Mouse (Mus musculus): ENCODE results near the gene Tas2r121. TPM values are rescaled to one million over a fixed set of nuclear protein-coding genes. Genes with fewer than 3 reads are reported as not detected.
"Not testable (repeated sequence)": the region's sequence is repeated elsewhere in the genome, so short reads cannot be mapped to it uniquely, and the experiment has no call there.

The Tas2r121 gene
- polyA plus RNA-seq (2014; fragmentation: Nextera tagmentation; extraction: Ambion mirVana), result not detected in 2 replicates

GRCm38 (mm10) chr6:132700907-132701306 is at the start of gene Tas2r121:
Gene Tas2r121 (minus strand): TSS chr6:132701007.
- no peak for ATAC-seq (ENCODE audit: insufficient read depth, low FRiP score, low TSS enrichment)
- H3K4me3 ChIP-seq (ENCODE audit: low read depth, low read length), result no peak within 1 kb of the TSS
- no peaks in the 10 kb centered on the region for H3K9me3 ChIP-seq (ENCODE audit: control insufficient read depth, low read length)
- 84% methylated on average over 1 of the region's 1 CpGs for WGBS
- H3K27ac ChIP-seq (ENCODE audit: low read depth, low read length), result no peak within 1 kb of the TSS
- H3K4me1 ChIP-seq (ENCODE audit: control insufficient read depth, insufficient read depth, low read length), result no peaks in the 10 kb centered on the region
- H3K4me2 ChIP-seq (ENCODE audit: low read depth), result no peak within 1 kb of the TSS
- DNase-seq (ENCODE audit: low spot score), result no peak
- no peaks in the 10 kb centered on the region for H3K36me3 ChIP-seq (ENCODE audit: control insufficient read depth, insufficient read depth, low read length)
- no peak within 1 kb of the TSS for H3K9ac ChIP-seq (ENCODE audit: low read length)
- no peaks in the 10 kb centered on the region for H3K27me3 ChIP-seq (ENCODE audit: control insufficient read depth, insufficient read depth, low read length)

- DNase-seq (ENCODE audit: low spot score) (no peak), ATAC-seq (ENCODE audit: insufficient read depth, low FRiP score, low TSS enrichment) (no peak)
- Histone ChIP-seq H3K4me2 (ENCODE audit: low read depth) (no peak overlapping the region), H3K4me3 (ENCODE audit: low read depth, low read length) (no peak overlapping the region), H3K27ac (ENCODE audit: low read depth, low read length) (no peak overlapping the region), H3K36me3 (ENCODE audit: control insufficient read depth, insufficient read depth, low read length) (no peaks in the 10 kb centered on the region), H3K9me3 (ENCODE audit: control insufficient read depth, low read length) (no peaks in the 10 kb centered on the region), H3K9ac (ENCODE audit: low read length) (no peak overlapping the region), H3K27me3 (ENCODE audit: control insufficient read depth, insufficient read depth, low read length) (no peaks in the 10 kb centered on the region), H3K4me1 (ENCODE audit: control insufficient read depth, insufficient read depth, low read length) (no peaks in the 10 kb centered on the region)
- 84% methylated on average over 2 of the region's 2 CpGs for WGBS
Observed at GRCm38 (mm10) chr6:132750206-132750605, 49.4 kb upstream of the Tas2r121 start.

- Histone ChIP-seq H3K4me3 (ENCODE audit: low read depth, low read length) (no peak within 1 kb of the TSS), H3K9ac (ENCODE audit: low read length) (no peak within 1 kb of the TSS), H3K4me2 (ENCODE audit: low read depth) (no peak within 1 kb of the TSS), H3K27me3 (ENCODE audit: control insufficient read depth, insufficient read depth, low read length) (no peaks in the 10 kb centered on the region), H3K4me1 (ENCODE audit: control insufficient read depth, insufficient read depth, low read length) (no peaks in the 10 kb centered on the region), H3K27ac (ENCODE audit: low read depth, low read length) (no peak within 1 kb of the TSS), H3K36me3 (ENCODE audit: control insufficient read depth, insufficient read depth, low read length) (no peaks in the 10 kb centered on the region), H3K9me3 (ENCODE audit: control insufficient read depth, low read length) (no peaks in the 10 kb centered on the region)
- DNase-seq (ENCODE audit: low spot score) (no peak), ATAC-seq (ENCODE audit: insufficient read depth, low FRiP score, low TSS enrichment) (no peak)
- WGBS, result 80% methylated on average over 2 of the region's 2 CpGs
Observed at GRCm38 (mm10) chr6:132737935-132738334, 37.1 kb upstream of the Tas2r121 start, which contains the start of gene Tas2r115. Gene Tas2r115 (minus strand): TSS chr6:132738035.

DNA sequence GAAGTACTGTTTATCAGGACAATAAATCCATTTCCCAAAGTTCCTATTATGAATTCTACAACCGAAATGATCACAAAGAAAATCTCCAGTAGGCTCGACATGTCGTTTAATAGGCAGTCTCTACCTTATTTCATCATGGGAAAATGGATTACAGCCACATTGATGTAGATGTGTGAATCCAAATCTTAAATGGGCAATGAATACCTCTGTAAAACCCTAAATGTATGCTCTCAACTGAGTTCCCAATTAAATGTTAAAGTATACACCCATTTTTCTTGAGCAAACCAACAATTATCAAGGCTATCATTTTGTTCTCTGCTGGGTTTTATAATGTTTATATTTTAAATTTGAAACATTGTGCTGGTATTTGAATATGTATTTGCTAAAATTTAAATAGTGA is 11.0 kb upstream of the Tas2r121 start, which contains the start of gene Tas2r122:
Gene Tas2r122 (minus strand): TSS at position 101 of the 400 bp plus-strand sequence.
- DNase-seq (ENCODE audit: low spot score), result no peak
- WGBS, result 86% methylated on average over 3 of the region's 3 CpGs
- Histone ChIP-seq H3K9me3 (ENCODE audit: control insufficient read depth, low read length) (no peaks in the 10 kb centered on the region), H3K9ac (ENCODE audit: low read length) (no peak within 1 kb of the TSS), H3K4me3 (ENCODE audit: low read depth, low read length) (no peak within 1 kb of the TSS), H3K4me2 (ENCODE audit: low read depth) (no peak within 1 kb of the TSS), H3K27ac (ENCODE audit: low read depth, low read length) (no peak within 1 kb of the TSS), H3K36me3 (ENCODE audit: control insufficient read depth, insufficient read depth, low read length) (no peaks in the 10 kb centered on the region), H3K4me1 (ENCODE audit: control insufficient read depth, insufficient read depth, low read length) (no peaks in the 10 kb centered on the region), H3K27me3 (ENCODE audit: control insufficient read depth, insufficient read depth, low read length) (no peaks in the 10 kb centered on the region)
- ATAC-seq (ENCODE audit: insufficient read depth, low FRiP score, low TSS enrichment), result no peak

GRCm38 (mm10) chr6:132691596-132691995 is 9.2 kb downstream of the Tas2r121 start:
- not testable (repeated sequence) for H3K4me3 ChIP-seq (ENCODE audit: low read depth, low read length); ATAC-seq (ENCODE audit: insufficient read depth, low FRiP score, low TSS enrichment); H3K9ac ChIP-seq (ENCODE audit: low read length); H3K36me3 ChIP-seq (ENCODE audit: control insufficient read depth, insufficient read depth, low read length); H3K27me3 ChIP-seq (ENCODE audit: control insufficient read depth, insufficient read depth, low read length); DNase-seq (ENCODE audit: low spot score); H3K4me1 ChIP-seq (ENCODE audit: control insufficient read depth, insufficient read depth, low read length); H3K4me2 ChIP-seq (ENCODE audit: low read depth); H3K27ac ChIP-seq (ENCODE audit: low read depth, low read length); H3K9me3 ChIP-seq (ENCODE audit: control insufficient read depth, low read length)
- WGBS, result 89% methylated on average over 7 of the region's 7 CpGs

DNA sequence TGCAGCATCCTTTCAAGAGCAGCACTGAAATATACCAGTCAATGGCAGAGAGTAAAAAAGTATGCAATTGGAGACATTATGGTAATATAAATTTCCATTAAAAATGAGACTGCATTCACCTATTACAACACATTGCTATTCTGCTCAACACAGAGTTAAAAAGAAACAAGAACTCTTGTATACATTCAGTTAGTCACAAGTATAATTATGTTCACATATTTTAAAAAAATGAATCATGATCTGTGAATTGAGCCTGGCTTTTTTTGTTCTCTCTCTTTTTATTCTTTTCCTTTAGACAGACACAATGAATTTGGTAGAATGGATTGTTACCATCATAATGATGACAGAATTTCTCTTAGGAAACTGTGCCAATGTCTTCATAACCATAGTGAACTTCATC is 44.2 kb downstream of the Tas2r121 start, which contains the start of gene Tas2r120:
Gene Tas2r120 (plus strand): TSS at position 301 of the 400 bp plus-strand sequence.
- H3K27ac ChIP-seq (ENCODE audit: low read depth, low read length), result no peak within 1 kb of the TSS
- no peak within 1 kb of the TSS for H3K9ac ChIP-seq (ENCODE audit: low read length)
- H3K4me3 ChIP-seq (ENCODE audit: low read depth, low read length), result no peak within 1 kb of the TSS
- H3K9me3 ChIP-seq (ENCODE audit: control insufficient read depth, low read length), result no peaks in the 10 kb centered on the region
- ATAC-seq (ENCODE audit: insufficient read depth, low FRiP score, low TSS enrichment), result no peak
- no peak within 1 kb of the TSS for H3K4me2 ChIP-seq (ENCODE audit: low read depth)
- DNase-seq (ENCODE audit: low spot score), result no peak
- H3K27me3 ChIP-seq (ENCODE audit: control insufficient read depth, insufficient read depth, low read length), result no peaks in the 10 kb centered on the region
- no peaks in the 10 kb centered on the region for H3K36me3 ChIP-seq (ENCODE audit: control insufficient read depth, insufficient read depth, low read length)
- H3K4me1 ChIP-seq (ENCODE audit: control insufficient read depth, insufficient read depth, low read length), result no peaks in the 10 kb centered on the region

- Histone ChIP-seq H3K4me2 (ENCODE audit: low read depth) (no peak within 1 kb of the TSS), H3K9me3 (ENCODE audit: control insufficient read depth, low read length) (no peaks in the 10 kb centered on the region), H3K36me3 (ENCODE audit: control insufficient read depth, insufficient read depth, low read length) (no peaks in the 10 kb centered on the region), H3K9ac (ENCODE audit: low read length) (no peak within 1 kb of the TSS), H3K4me1 (ENCODE audit: control insufficient read depth, insufficient read depth, low read length) (no peaks in the 10 kb centered on the region), H3K27me3 (ENCODE audit: control insufficient read depth, insufficient read depth, low read length) (no peaks in the 10 kb centered on the region), H3K4me3 (ENCODE audit: low read depth, low read length) (no peak within 1 kb of the TSS), H3K27ac (ENCODE audit: low read depth, low read length) (no peak within 1 kb of the TSS)
- 91% methylated on average over 1 of the region's 1 CpGs for WGBS
- DNase-seq (ENCODE audit: low spot score), result no peak
- ATAC-seq (ENCODE audit: insufficient read depth, low FRiP score, low TSS enrichment), result no peak
Observed at GRCm38 (mm10) chr6:132651426-132651825, 49.4 kb downstream of the Tas2r121 start, which contains the start of gene A630073D07Rik. Gene A630073D07Rik (minus strand): TSS chr6:132651526.

Other genes starting within 250 kb of the Tas2r121 start
- gene Prh1, start 131.2 kb downstream of the Tas2r121 start, polyA plus RNA-seq (2014; fragmentation: Nextera tagmentation; extraction: Ambion mirVana), result not detected in 2 replicates
- not detected in 2 replicates for gene Prp2, start 105.1 kb downstream of the Tas2r121 start, polyA plus RNA-seq (2014; fragmentation: Nextera tagmentation; extraction: Ambion mirVana)
- not detected in 2 replicates for gene A630073D07Rik, start 49.5 kb downstream of the Tas2r121 start, polyA plus RNA-seq (2014; fragmentation: Nextera tagmentation; extraction: Ambion mirVana)
- not detected in 2 replicates for gene Tas2r120, start 44.1 kb downstream of the Tas2r121 start, polyA plus RNA-seq (2014; fragmentation: Nextera tagmentation; extraction: Ambion mirVana)
- gene Tas2r122, start 10.9 kb upstream of the Tas2r121 start, polyA plus RNA-seq (2014; fragmentation: Nextera tagmentation; extraction: Ambion mirVana), result not detected in 2 replicates
- gene Tas2r115, start 37.0 kb upstream of the Tas2r121 start, polyA plus RNA-seq (2014; fragmentation: Nextera tagmentation; extraction: Ambion mirVana), result not detected in 2 replicates
- gene Tas2r124, start 53.7 kb upstream of the Tas2r121 start, polyA plus RNA-seq (2014; fragmentation: Nextera tagmentation; extraction: Ambion mirVana), result not detected in 2 replicates
- gene Tas2r102, start 61.1 kb upstream of the Tas2r121 start, polyA plus RNA-seq (2014; fragmentation: Nextera tagmentation; extraction: Ambion mirVana), result not detected in 2 replicates
- not detected in 2 replicates for gene Tas2r136, start 77.2 kb upstream of the Tas2r121 start, polyA plus RNA-seq (2014; fragmentation: Nextera tagmentation; extraction: Ambion mirVana)
- not detected in 2 replicates for gene Tas2r117, start 101.8 kb upstream of the Tas2r121 start, polyA plus RNA-seq (2014; fragmentation: Nextera tagmentation; extraction: Ambion mirVana)
- gene Tas2r123, start 146.1 kb upstream of the Tas2r121 start, polyA plus RNA-seq (2014; fragmentation: Nextera tagmentation; extraction: Ambion mirVana), result not detected in 2 replicates
- gene Tas2r116, start 154.4 kb upstream of the Tas2r121 start, polyA plus RNA-seq (2014; fragmentation: Nextera tagmentation; extraction: Ambion mirVana), result not detected in 2 replicates
- not detected in 2 replicates for gene Tas2r110, start 167.0 kb upstream of the Tas2r121 start, polyA plus RNA-seq (2014; fragmentation: Nextera tagmentation; extraction: Ambion mirVana)
- not detected in 2 replicates for gene Tas2r113, start 192.0 kb upstream of the Tas2r121 start, polyA plus RNA-seq (2014; fragmentation: Nextera tagmentation; extraction: Ambion mirVana)
- gene Tas2r125, start 208.6 kb upstream of the Tas2r121 start, polyA plus RNA-seq (2014; fragmentation: Nextera tagmentation; extraction: Ambion mirVana), result not detected in 2 replicates